Mouse (Mus musculus): ENCODE results near the gene Gm9767.

Gene Gm9767

GRCm38 (mm10) chr10:26077671-26078481, at the start of gene Gm9767:
Gene Gm9767 (plus strand): TSS chr10:26078255.
- peak; percentile 4 for DNase-seq

- no peak for DNase-seq
Observed at GRCm38 (mm10) chr10:26034931-26035330, 43.1 kb upstream of the Gm9767 start.

- no peak for DNase-seq
Observed at GRCm38 (mm10) chr10:26051177-26051576, 26.9 kb upstream of the Gm9767 start.

- no peak for DNase-seq
Observed at GRCm38 (mm10) chr10:26059662-26060307, 18.3 kb upstream of the Gm9767 start.

GRCm38 (mm10) chr10:26063071-26063470, 15.0 kb upstream of the Gm9767 start:
- no peak for DNase-seq

GRCm38 (mm10) chr10:26071986-26072385, 6.1 kb upstream of the Gm9767 start:
- DNase-seq, result no peak

GRCm38 (mm10) chr10:26076949-26077348, 1.1 kb upstream of the Gm9767 start:
- no peak for DNase-seq

- peak; percentile 54 for DNase-seq
Observed at GRCm38 (mm10) chr10:26078521-26079142, 577 bp downstream of the Gm9767 start, which contains the start of gene Tmem200a. Gene Tmem200a (minus strand): TSS chr10:26079052.

GRCm38 (mm10) chr10:26079678-26080077, 1.6 kb downstream of the Gm9767 start:
- no peak for DNase-seq

GRCm38 (mm10) chr10:26082081-26082480, 4.0 kb downstream of the Gm9767 start:
- DNase-seq, result no peak

- no peak for DNase-seq
Observed at GRCm38 (mm10) chr10:26103330-26103982, 25.4 kb downstream of the Gm9767 start.

GRCm38 (mm10) chr10:26114409-26114808, 36.4 kb downstream of the Gm9767 start:
- no peak for DNase-seq

GRCm38 (mm10) chr10:26119067-26119821, 41.2 kb downstream of the Gm9767 start:
- no peak for DNase-seq

GRCm38 (mm10) chr10:26119822-26120183, 41.7 kb downstream of the Gm9767 start:
- DNase-seq, result no peak
